Mouse (Mus musculus) kidney, adult 2 months (tissue): ENCODE data around the gene Tox2. TPM values are rescaled to one million over a fixed set of nuclear protein-coding genes. Genes with fewer than 3 reads are reported as not detected.

Experiments used
- DNase-seq: peaks from one replicate; pipeline ENCODE4 v3.0.0; 2021
- H3K27ac ChIP-seq: fragments of 200-500 bp; 2 replicates; pipeline ENCODE4 v1.5.1; 2012; ENCODE audit warnings: low read depth, low read length, control low read depth, inconsistent platforms; ENCODE audit not compliant: insufficient read depth
- H3K27me3 ChIP-seq: fragments of 200-500 bp; replicated peaks from 2 replicates; pipeline ENCODE4 v1.6.1; 2012; ENCODE audit warnings: mild to moderate bottlenecking, moderate library complexity, low read length, inconsistent platforms; ENCODE audit not compliant: control insufficient read depth, insufficient read depth
- H3K36me3 ChIP-seq: fragments of 200-500 bp; 2 replicates; pipeline ENCODE4 v1.6.1; 2012; ENCODE audit warnings: mild to moderate bottlenecking, moderate library complexity, low read length, inconsistent platforms; ENCODE audit not compliant: control insufficient read depth, insufficient read depth
- H3K4me1 ChIP-seq: fragments of 200-500 bp; 2 replicates; pipeline ENCODE4 v1.6.1; 2011; ENCODE audit warnings: low read length; ENCODE audit not compliant: control insufficient read depth, insufficient read depth
- H3K4me3 ChIP-seq: fragments of 200-500 bp; 2 replicates; pipeline ENCODE4 v1.5.1; 2011; ENCODE audit warnings: mild to moderate bottlenecking, low read depth, low read length, control low read depth; ENCODE audit not compliant: insufficient read depth
- CTCF ChIP-seq: fragments of 200-500 bp; conservative IDR thresholded peaks from 2 replicates; pipeline ENCODE4 v1.5.1; 2011; ENCODE audit warnings: low read depth, mild to moderate bottlenecking, control low read depth, low read length, moderate library complexity, mixed read lengths; ENCODE audit not compliant: insufficient read depth, insufficient read length
- POLR2A ChIP-seq: fragments of 200-500 bp; IDR thresholded peaks from one replicate; pipeline ENCODE4 v1.6.1; 2011; ENCODE audit warnings: low read depth, low read length, control low read depth
- WGBS: fragments of 180-500 bp; shearing (Covaris S2); methylation state at CpG from one replicate; pipeline ENCODE4 v1.1.7; 2018; 5-methylcytosine and 5-hydroxymethylcytosine counted together
- polyA plus RNA-seq: library from polyadenylated mRNA; depleted of rRNA; stranded (reverse); fragments of >200 nt; gene quantifications from 2 replicates; pipeline ENCODE4 v1.2.3, GENCODE M21; 2012

Tox2 gene
- polyA plus RNA-seq, 1 experiment = 1.4 TPM

DNA sequence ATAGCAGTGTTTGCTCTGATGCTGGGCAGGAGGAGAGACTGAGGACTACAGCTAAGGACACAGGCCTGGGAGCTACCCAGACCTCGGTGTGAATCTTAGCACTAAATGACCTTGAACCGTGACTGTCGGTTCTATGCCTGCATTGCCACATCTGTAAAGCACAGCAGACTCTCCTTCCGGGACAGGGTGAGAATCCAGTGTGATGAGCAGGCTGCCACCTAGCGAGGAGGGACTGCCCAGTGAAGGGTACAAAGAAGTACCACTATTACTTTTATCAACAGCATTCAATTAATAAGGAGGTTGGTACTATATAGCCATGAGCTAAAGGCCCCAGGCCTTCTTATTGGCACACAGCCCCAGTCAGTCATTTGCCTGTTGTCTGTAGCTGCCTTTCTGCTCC lies 98.7 kb downstream of the Tox2 start:
- Histone ChIP-seq H3K27me3 (no peaks in the 10 kb centered on the region), H3K36me3 (no peaks in the 10 kb centered on the region), H3K27ac (no peak overlapping the region), H3K4me3 (no peak overlapping the region), H3K4me1 (no peaks in the 10 kb centered on the region)
- TF ChIP-seq CTCF = 0 out of 2 replicates have a peak, but pooled peaks have one; percentile 9
- no peak for TF ChIP-seq POLR2A
- no peak for DNase-seq
- WGBS = 52% methylated on average over 5 of the region's 5 CpGs

- WGBS = 60% methylated on average over 9 of the region's 9 CpGs
- no peak for DNase-seq
- Histone ChIP-seq H3K4me3 (no peak overlapping the region), H3K27me3 (no peaks in the 10 kb centered on the region), H3K27ac (no peak overlapping the region), H3K4me1 (no peaks in the 10 kb centered on the region), H3K36me3 (no peaks in the 10 kb centered on the region)
- no peak for TF ChIP-seq POLR2A
- TF ChIP-seq CTCF = no peak
These were observed 100.1 kb downstream of the Tox2 start for GRCm38 (mm10) chr2:163303037-163303436.

GRCm38 (mm10) chr2:163309376-163309775 lies 106.5 kb downstream of the Tox2 start:
- Histone ChIP-seq H3K27ac (no peak overlapping the region), H3K36me3 (no peaks in the 10 kb centered on the region), H3K27me3 (no peaks in the 10 kb centered on the region), H3K4me3 (no peak overlapping the region), H3K4me1 (no peaks in the 10 kb centered on the region)
- WGBS = 95% methylated on average over 17 of the region's 17 CpGs
- no peak for DNase-seq
- no peak for TF ChIP-seq POLR2A
- no peak for TF ChIP-seq CTCF

GRCm38 (mm10) chr2:163310163-163310688 lies 107.3 kb downstream of the Tox2 start:
- TF ChIP-seq CTCF (no peak; the same call in 1 of the 2 replicates), POLR2A (no peak)
- no peaks in the 10 kb centered on the region for H3K4me1 ChIP-seq
- H3K27me3 ChIP-seq = no peaks in the 10 kb centered on the region
- DNase-seq = no peak
- 71% methylated on average over 11 of the region's 11 CpGs for WGBS
- no peak overlapping the region for H3K4me3 ChIP-seq
- no peaks in the 10 kb centered on the region for H3K36me3 ChIP-seq
- no peak overlapping the region for H3K27ac ChIP-seq

DNA sequence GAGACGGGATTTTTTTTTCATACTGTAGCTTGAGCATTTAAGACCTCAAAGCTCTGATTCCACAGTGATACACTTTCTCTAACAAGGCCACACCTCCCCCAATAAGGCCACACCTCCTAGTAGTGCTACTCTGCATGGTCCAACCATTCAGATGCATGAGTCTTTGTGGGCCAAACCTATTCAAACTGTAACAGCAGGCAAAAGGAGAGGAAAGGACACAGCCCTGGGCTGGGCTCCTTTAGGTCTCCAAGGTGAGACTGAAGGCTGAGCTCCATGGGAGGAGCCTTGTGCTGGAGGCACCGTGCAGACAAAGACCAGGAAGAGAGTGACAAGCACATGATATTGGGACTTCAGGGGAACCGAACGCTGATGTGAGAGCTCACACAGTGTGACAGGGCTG lies 114.4 kb downstream of the Tox2 start:
- 87% methylated on average over 4 of the region's 4 CpGs for WGBS
- no peaks in the 10 kb centered on the region for H3K27me3 ChIP-seq
- TF ChIP-seq CTCF (no peak), POLR2A (no peak)
- H3K4me1 ChIP-seq = no peaks in the 10 kb centered on the region
- no peak overlapping the region for H3K4me3 ChIP-seq
- no peak for DNase-seq
- no peak overlapping the region for H3K27ac ChIP-seq
- no peaks in the 10 kb centered on the region for H3K36me3 ChIP-seq

DNA sequence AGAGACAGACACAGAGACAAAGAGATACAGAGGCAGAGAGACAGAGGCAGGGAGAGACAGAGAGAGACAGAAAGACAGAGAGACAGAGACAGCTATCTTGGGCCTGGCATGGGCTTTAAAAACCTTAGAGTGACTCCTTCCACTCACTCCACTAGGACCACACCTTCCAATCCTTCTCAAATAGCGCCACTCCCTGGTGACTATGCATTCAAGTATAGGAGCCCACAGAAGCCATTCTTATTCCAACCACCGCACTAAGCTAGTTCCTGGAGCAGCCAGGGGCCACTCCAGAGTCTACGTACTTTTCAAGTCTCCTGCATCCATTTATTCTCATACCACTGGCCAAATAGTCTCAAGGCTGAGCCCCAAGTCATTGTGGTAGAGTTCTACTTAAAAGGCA lies 115.9 kb downstream of the Tox2 start:
- no peaks in the 10 kb centered on the region for H3K36me3 ChIP-seq
- no peaks in the 10 kb centered on the region for H3K4me1 ChIP-seq
- 86% methylated on average over 3 of the region's 3 CpGs for WGBS
- H3K4me3 ChIP-seq = no peak overlapping the region
- DNase-seq = no peak
- TF ChIP-seq CTCF (no peak; the same call in 1 of the 2 replicates), POLR2A (no peak)
- no peaks in the 10 kb centered on the region; the same call in 1 of the 2 replicates for H3K27me3 ChIP-seq
- H3K27ac ChIP-seq = no peak overlapping the region

DNA sequence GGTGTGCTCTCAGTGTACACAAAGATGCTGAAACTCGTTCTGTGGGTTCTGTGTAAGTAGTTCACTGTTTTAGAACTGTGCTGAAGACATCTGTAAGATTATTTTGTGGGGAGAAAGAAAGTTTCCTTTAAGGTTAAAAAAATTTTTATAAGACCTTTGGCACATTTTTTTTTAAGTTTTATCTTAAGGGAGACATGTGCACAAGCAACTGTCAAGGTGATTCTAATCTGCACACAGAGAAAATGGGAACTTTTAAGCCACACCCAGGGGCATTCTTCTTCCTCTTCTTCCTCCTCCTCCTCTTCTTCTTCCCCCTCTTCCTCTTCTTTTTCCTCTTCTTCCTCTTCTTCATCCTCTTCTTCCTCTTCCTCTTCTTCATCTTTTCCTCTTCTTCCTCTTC lies 120.2 kb downstream of the Tox2 start:
- H3K27me3 ChIP-seq = no peaks in the 10 kb centered on the region; the same call in 1 of the 2 replicates
- H3K4me3 ChIP-seq = no peak overlapping the region
- 45% methylated on average over 1 of the region's 1 CpGs for WGBS
- DNase-seq = no peak
- H3K4me1 ChIP-seq = no peaks in the 10 kb centered on the region
- H3K27ac ChIP-seq = no peak overlapping the region
- H3K36me3 ChIP-seq = no peaks in the 10 kb centered on the region
- TF ChIP-seq POLR2A (no peak), CTCF (no peak)
